27 mouse cellular contexts compared by ENCODE assay signal in the genomic region with DNA sequence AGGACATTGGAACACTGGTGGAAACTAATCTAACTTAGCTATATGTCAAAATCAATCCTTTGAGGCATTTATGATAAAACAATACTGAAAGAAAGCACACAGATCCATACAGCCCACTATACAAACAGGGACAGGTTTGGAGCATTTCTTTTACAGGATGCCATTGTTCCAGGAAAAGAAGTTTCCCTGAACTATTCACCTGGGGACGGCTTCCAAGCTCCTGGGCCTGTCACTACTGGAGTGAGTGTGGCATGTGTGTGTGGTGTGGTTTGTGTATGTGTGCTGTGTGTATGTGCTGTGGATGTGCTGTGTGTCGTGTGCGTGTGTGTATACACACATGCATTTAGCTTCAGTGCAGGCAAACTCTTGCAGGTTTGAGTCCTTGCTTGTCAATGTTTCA.
"Had no signal": no experiment of that assay in that cellular context is flagged by ENCODE, and none has a peak within 500 bp of the region (broad histone marks: within the 10 kb centered on the region; RNA-seq: fewer than 3 reads in every experiment).

No protein-coding gene starts in this region.

- H3K9ac ChIP-seq: heart, embryonic 13.5 days; heart, embryonic 15.5 days; hindbrain, embryonic 13.5 days; hindbrain, embryonic 15.5 days; kidney, embryonic 15.5 days; limb, embryonic 13.5 days; limb, embryonic 15.5 days; liver, embryonic 12.5 days; liver, embryonic 14.5 days had no signal

- ATAC-seq: hindbrain, postnatal 0 days; intestine, embryonic 16.5 days; liver, embryonic 12.5 days had no signal

- H3K9me3 ChIP-seq: heart, embryonic 13.5 days; heart, embryonic 15.5 days; hindbrain, embryonic 13.5 days; hindbrain, embryonic 15.5 days; kidney, embryonic 15.5 days; limb, embryonic 13.5 days; limb, embryonic 15.5 days; liver, embryonic 12.5 days had no signal

- H3K27ac ChIP-seq: gastrocnemius, adult 2 months; heart, embryonic 13.5 days; heart, embryonic 15.5 days; hindbrain, embryonic 13.5 days; hindbrain, embryonic 15.5 days; hindbrain, postnatal 0 days; kidney, embryonic 15.5 days; kidney, postnatal 0 days; limb, embryonic 13.5 days; limb, embryonic 15.5 days; liver, embryonic 12.5 days; liver, embryonic 14.5 days had no signal

- H3K4me1 ChIP-seq: heart, embryonic 13.5 days; heart, embryonic 15.5 days; hindbrain, embryonic 13.5 days; hindbrain, embryonic 15.5 days; kidney, embryonic 15.5 days; limb, embryonic 13.5 days; limb, embryonic 15.5 days; liver, embryonic 12.5 days had no signal

- DNase-seq: gastrocnemius, adult 2 months; gastrocnemius, postnatal 10 days; gastrocnemius, postnatal 25 days; heart, adult 18-20 months; heart, postnatal 14 days; heart, postnatal 36 days; kidney, adult 11 months; kidney, adult 2 months; kidney, adult 9 months; kidney, postnatal 14 days; kidney, postnatal 36 days; layer of hippocampus, adult 9-11 months; layer of hippocampus, postnatal 36 days; left cerebral cortex, postnatal 4 days had no signal

- H3K36me3 ChIP-seq: heart, embryonic 13.5 days; heart, embryonic 15.5 days; hindbrain, embryonic 13.5 days; hindbrain, embryonic 15.5 days; kidney, embryonic 15.5 days; limb, embryonic 13.5 days; limb, embryonic 15.5 days; liver, embryonic 12.5 days had no signal

- H3K27me3 ChIP-seq: heart, embryonic 13.5 days; heart, embryonic 15.5 days; hindbrain, embryonic 13.5 days; hindbrain, embryonic 15.5 days; kidney, embryonic 15.5 days; limb, embryonic 13.5 days; limb, embryonic 15.5 days; liver, embryonic 12.5 days had no signal

- H3K4me3 ChIP-seq: gastrocnemius, adult 2 months; heart, embryonic 13.5 days; heart, embryonic 15.5 days; hindbrain, embryonic 13.5 days; hindbrain, embryonic 15.5 days; kidney, embryonic 15.5 days; limb, embryonic 13.5 days; limb, embryonic 15.5 days; liver, embryonic 12.5 days had no signal

- H3K4me2 ChIP-seq: heart, embryonic 11.5 days; heart, embryonic 13.5 days; heart, embryonic 15.5 days; hindbrain, embryonic 13.5 days; hindbrain, embryonic 15.5 days; kidney, embryonic 15.5 days; limb, embryonic 13.5 days; limb, embryonic 15.5 days; liver, embryonic 12.5 days had no signal
